Mouse (Mus musculus): ENCODE data around the gene Akr7a5. TPM values are rescaled to one million over a fixed set of nuclear protein-coding genes. Genes with fewer than 3 reads are reported as not detected.

Akr7a5 gene
- polyA plus RNA-seq, 1 experiment from 2014 or later = 66.6 TPM

GRCm38 (mm10) chr4:139357211-139357610 lies 46.7 kb downstream of the Akr7a5 start:
- ATAC-seq = no peak
- Histone ChIP-seq H3K4me3 (ENCODE audit: low read depth, low read length) (no peak overlapping the region), H3K9me3 (replicated peaks; ENCODE audit: control insufficient read depth, low read length, poor library complexity, severe bottlenecking) (no peaks in the 10 kb centered on the region), H3K36me3 (ENCODE audit: control insufficient read depth, insufficient read depth, low read length) (peaks cover 39% of the 10 kb centered on the region), H3K4me1 (ENCODE audit: control insufficient read depth, insufficient read depth, low read length) (peaks cover 6% of the 10 kb centered on the region), H3K27ac (ENCODE audit: low read length) (no peak overlapping the region), H3K9ac (ENCODE audit: low read depth, low read length) (no peak overlapping the region), H3K27me3 (ENCODE audit: control insufficient read depth, insufficient read depth, low read depth, low read length) (no peaks in the 10 kb centered on the region), H3K4me2 (ENCODE audit: low read length) (no peak overlapping the region)
- WGBS = 87% methylated on average over 3 of the region's 3 CpGs

- ATAC-seq = no peak
- WGBS = 95% methylated on average over 11 of the region's 11 CpGs
- no peaks in the 10 kb centered on the region for H3K27me3 ChIP-seq (ENCODE audit: control insufficient read depth, insufficient read depth, low read depth, low read length)
- no peak overlapping the region for H3K9ac ChIP-seq (ENCODE audit: low read depth, low read length)
- no peak overlapping the region for H3K27ac ChIP-seq (ENCODE audit: low read length)
- no peaks in the 10 kb centered on the region for H3K4me1 ChIP-seq (ENCODE audit: control insufficient read depth, insufficient read depth, low read length)
- H3K36me3 ChIP-seq (ENCODE audit: control insufficient read depth, insufficient read depth, low read length) = peaks cover 64% of the 10 kb centered on the region
- no peak overlapping the region for H3K4me2 ChIP-seq (ENCODE audit: low read length)
- H3K4me3 ChIP-seq (ENCODE audit: low read depth, low read length) = no peak overlapping the region
- H3K9me3 ChIP-seq (replicated peaks; ENCODE audit: control insufficient read depth, low read length, poor library complexity, severe bottlenecking) = no peaks in the 10 kb centered on the region
Observed at GRCm38 (mm10) chr4:139360761-139361548, 50.4 kb downstream of the Akr7a5 start.

GRCm38 (mm10) chr4:139367336-139367735 lies 56.8 kb downstream of the Akr7a5 start:
- WGBS = 94% methylated on average over 3 of the region's 3 CpGs
- no peaks in the 10 kb centered on the region for H3K9me3 ChIP-seq (replicated peaks; ENCODE audit: control insufficient read depth, low read length, poor library complexity, severe bottlenecking)

More at GRCm38 (mm10) chr4:139367336-139367735, 56.8 kb downstream of the Akr7a5 start:
- no peak for ATAC-seq
- Histone ChIP-seq H3K9ac (ENCODE audit: low read depth, low read length) (no peak overlapping the region), H3K4me1 (ENCODE audit: control insufficient read depth, insufficient read depth, low read length) (no peaks in the 10 kb centered on the region), H3K36me3 (ENCODE audit: control insufficient read depth, insufficient read depth, low read length) (peaks cover 77% of the 10 kb centered on the region), H3K4me2 (ENCODE audit: low read length) (no peak overlapping the region), H3K27ac (ENCODE audit: low read length) (no peak overlapping the region), H3K4me3 (ENCODE audit: low read depth, low read length) (no peak overlapping the region), H3K27me3 (ENCODE audit: control insufficient read depth, insufficient read depth, low read depth, low read length) (no peaks in the 10 kb centered on the region)

Small RNA genes within 50 kb of the gene (microRNA-seq; reads per million reads assigned to microRNA genes)
- gene Gm24245 = 1.9 reads per million, percentile 5 among the genes with 10 or more reads in this experiment
- 0.69 reads per million for gene Gm25732

Other genes with a start within 250 kb of the Akr7a5 start
- 0.30 and 0.51 TPM in 2 replicates for gene Htr6, start 235.2 kb upstream of the Akr7a5 start, polyA plus RNA-seq (2015; fragmentation: Nextera tagmentation; extraction: Ambion mirVana)
- 28.7 and 30.6 TPM in 2 replicates for gene Nbl1, start 217.8 kb upstream of the Akr7a5 start, polyA plus RNA-seq (2015; fragmentation: Nextera tagmentation; extraction: Ambion mirVana)
- gene Minos1, start 179.6 kb upstream of the Akr7a5 start, polyA plus RNA-seq (2015; fragmentation: Nextera tagmentation; extraction: Ambion mirVana) = 337 and 343 TPM in 2 replicates
- 316 and 331 TPM in 2 replicates for gene Capzb, start 117.8 kb upstream of the Akr7a5 start, polyA plus RNA-seq (2015; fragmentation: Nextera tagmentation; extraction: Ambion mirVana)
- gene Pqlc2, start within 50 bp of the Akr7a5 start, polyA plus RNA-seq (2015; fragmentation: Nextera tagmentation; extraction: Ambion mirVana) = 14.4 and 15.1 TPM in 2 replicates
- gene Mrto4, start 41.8 kb downstream of the Akr7a5 start, polyA plus RNA-seq (2015; fragmentation: Nextera tagmentation; extraction: Ambion mirVana) = 81.8 and 82.1 TPM in 2 replicates
- 47.7 and 49.4 TPM in 2 replicates for gene Emc1, start 41.8 kb downstream of the Akr7a5 start, polyA plus RNA-seq (2015; fragmentation: Nextera tagmentation; extraction: Ambion mirVana)
- 78.6 and 86.2 TPM in 2 replicates for gene Ubr4, start 41.9 kb downstream of the Akr7a5 start, polyA plus RNA-seq (2015; fragmentation: Nextera tagmentation; extraction: Ambion mirVana)
- 3.5 and 3.8 TPM in 2 replicates for gene Iffo2, start 219.8 kb downstream of the Akr7a5 start, polyA plus RNA-seq (2015; fragmentation: Nextera tagmentation; extraction: Ambion mirVana)

Measured in midbrain, embryonic 16.5 days (tissue).